Mouse (Mus musculus) adrenal gland, postnatal 10 days (tissue): ENCODE results near the gene St8sia1. TPM values are rescaled to one million over a fixed set of nuclear protein-coding genes. Genes with fewer than 3 reads are reported as not detected.

Experiments used
- DNase-seq: peaks from one replicate; pipeline ENCODE4 v3.0.0; 2021; ENCODE audit warnings: mixed read lengths
- total RNA-seq, 2 experiments: library from RNA; stranded (reverse); gene quantifications; 2 replicates each; pipeline ENCODE4 v1.2.3; 2021

Gene St8sia1
- total RNA-seq, 2 experiments from 2014 or later: 1.7 to 2.5 TPM

DNA sequence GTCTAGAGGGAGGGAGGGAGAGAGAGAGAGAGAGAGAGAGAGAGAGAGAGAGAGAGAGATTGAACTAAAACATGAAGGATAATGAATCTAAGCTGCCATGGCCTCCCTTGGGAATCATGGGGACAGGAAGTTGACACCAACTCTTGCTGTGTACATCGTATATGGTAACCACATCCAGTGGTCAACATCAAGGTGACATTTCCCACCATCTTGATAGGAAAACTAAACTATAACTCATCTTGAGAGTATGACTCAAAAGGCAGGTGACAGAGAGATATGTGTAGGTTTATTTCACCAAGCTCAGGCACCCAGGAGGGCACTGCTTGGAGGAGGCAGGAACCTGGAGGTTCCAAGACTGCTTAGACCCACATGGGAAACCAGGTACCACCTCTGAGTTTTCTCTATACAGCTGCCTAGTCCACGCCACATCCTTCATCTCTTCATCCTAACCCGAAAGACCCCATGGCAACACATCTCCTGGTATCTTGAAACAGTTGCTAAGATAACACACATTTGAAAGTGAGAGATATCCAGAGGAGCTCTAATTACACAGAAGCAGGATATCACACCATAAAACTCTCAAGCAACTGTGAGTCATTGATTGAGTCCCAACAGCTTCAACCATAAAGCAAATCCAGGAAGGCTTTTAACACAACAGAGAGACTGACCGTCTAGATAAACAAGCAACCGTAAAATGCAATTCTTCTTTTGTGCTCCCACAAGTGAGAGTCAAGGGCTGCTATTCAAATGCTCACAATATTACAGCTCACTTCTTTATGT, 141.1 kb downstream of the St8sia1 start:
- no peak for DNase-seq

DNA sequence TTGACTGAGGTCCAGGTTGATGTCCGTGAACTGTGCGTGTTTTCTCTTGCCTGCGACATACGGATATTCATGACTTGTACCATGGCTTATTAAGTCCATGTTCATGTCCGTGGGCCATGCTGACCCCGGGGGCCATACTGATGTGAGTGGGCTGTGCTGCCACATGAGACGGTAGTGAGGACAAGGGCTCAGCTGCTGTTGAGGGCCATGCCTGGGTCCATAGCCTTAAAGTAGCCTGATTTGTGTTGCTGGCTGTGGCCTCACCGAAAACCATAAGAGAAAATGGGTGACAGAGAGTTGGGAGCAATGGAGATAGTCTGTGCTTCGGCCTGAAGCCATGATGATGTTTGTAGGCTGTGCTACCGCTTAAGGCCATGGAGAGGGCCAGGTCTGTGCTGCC, 145.9 kb downstream of the St8sia1 start:
- no peak for DNase-seq

DNA sequence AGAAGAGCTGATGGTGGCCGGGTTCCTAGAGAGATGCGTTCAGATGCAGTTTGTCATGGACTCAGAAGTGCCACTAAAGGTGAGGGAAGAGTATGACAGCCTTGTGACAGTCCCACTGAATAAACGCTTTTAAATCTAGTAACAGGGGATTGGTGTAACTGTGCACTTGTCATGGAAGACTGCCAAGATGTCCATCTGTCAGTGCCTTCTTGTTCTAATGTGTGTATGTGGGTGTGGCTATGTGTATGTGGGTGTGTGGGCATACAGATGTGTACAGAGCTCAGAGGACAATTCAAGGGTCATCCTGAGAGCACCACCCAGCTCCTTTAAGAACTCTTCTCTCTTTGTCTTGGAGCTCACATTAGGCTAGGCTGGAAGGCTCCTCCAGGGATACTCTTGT, 148.7 kb downstream of the St8sia1 start:
- no peak for DNase-seq

DNA sequence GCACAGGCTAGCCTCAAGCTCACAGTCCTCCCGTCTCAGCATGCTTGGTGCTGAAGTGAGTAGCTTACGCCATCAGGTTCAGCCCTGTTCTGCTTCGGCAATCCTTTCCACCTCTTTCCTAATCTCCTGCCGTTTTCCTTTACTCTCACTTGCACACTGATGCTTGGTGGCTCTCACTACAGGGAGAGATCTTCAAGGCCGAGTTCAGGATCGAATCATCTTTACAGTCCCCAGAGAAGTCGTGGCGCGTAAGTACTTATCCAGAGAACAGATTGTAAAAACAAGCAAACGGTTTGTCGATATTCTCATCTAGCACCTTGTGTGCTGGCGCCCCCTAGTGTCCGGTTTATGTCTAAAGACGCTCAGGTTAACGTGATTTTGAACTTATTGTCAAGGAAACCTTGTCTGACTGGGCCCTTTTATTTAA, 149.7 kb downstream of the St8sia1 start:
- peak; percentile 88 for DNase-seq

DNA sequence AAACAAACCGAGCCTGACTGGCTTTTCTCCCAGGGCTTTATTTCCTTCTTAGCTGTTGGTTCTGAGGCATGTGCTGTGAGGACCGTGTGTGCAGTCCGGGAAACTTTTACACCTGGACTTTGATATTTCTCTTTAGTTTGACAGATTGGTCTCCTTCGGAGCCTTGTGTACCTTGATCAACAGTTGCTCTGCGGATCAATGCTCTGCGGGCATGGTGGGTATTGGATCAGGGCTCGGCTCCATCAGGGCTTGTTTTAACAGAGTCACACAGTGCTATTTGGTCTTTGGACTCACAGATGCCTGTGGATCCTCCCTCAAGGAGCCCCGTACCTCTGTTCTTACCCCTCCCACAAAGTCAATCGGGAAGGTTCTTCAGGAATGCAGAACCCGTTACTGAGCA, 150.2 kb downstream of the St8sia1 start:
- DNase-seq: no peak

DNA sequence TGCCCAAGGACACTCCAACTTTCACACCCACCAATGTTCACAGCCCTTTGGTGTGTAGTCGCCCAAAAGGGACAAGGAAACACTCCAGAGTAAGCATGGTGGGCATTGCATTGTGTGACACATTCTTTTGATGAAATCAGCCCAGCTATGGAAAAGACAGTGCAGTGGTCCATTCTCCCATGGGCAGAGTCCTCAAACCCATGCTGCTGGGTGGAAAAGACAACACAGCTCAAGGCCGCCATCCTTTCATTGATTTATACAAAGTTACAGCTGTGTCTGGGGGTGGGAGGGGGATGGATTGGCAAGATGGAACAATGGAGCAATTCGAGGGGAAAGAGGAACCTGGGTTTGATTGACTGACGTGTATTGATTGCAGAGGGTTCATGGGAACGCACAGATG, 151.3 kb downstream of the St8sia1 start:
- no peak for DNase-seq

DNA sequence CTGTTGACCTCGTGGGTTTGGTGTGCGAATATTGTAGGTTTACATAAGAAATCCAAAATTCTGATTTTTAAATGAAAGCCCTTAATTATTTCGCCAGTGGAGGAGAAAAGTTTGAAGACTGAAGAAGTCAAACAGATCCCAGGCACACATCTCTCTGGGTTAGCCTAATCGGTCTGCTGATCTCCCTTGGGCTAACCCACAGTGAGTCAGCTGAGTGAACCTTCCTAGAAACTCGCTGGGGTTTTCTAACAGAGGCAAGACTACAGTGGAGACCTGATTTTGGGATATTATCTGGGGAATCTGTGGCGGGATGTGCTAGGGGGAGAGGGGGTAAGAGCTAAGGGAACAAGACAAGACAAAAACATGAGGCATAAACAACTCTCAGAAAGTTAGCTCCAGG, 154.0 kb downstream of the St8sia1 start:
- no peak for DNase-seq

DNA sequence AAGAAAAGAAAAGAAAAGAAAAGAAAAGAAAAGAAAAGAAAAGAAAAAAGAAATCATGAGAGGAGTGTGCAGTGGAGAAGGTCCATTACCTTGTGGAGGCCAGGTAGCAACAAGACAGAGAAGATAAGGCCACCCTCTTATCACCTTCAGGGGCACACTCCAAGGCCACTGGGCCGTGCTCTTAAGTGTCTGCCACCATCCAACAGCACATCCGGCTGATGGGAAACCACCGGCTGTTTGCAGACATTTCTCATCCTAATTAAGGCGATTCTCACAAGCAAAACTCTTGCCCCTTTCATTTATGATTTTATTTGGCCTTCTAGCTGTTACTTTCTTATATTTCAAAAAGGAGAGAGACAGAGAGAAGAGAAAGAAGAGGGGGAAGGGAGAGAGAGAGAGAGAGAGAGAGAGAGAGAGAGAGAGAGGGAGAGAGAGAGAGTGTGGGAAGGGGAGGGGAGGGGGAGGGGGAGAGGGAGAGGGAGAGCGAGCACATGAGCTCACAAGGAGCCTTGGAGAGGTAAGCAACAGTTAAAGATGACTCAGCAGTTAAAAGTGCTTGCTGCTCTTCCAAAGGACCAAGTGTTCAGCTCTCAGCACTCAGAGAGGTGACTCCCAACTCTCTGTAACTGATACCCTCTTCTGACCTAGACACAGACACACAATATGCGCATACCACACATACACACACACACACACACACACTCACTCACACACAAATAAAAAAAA, 154.7 kb downstream of the St8sia1 start:
- DNase-seq: no peak

DNA sequence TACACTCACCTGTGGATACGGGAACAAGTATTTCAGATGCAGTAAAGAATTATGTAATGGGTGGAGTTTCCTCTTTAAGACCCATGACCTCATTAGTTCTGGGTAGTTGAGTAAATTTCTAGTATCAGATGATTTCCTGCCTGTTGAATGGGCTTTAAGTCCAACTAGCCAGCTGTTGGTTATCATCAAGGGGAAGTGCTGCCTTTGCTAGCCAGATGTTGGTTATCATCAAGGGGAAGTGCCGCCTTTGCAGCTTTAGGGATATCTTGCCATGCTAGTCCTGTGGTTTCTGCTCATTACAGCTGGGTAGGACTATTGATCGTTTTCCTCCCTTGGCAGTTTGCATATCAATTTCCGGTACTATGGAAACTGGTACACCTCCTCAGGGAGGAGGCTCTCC, 157.9 kb downstream of the St8sia1 start:
- DNase-seq: no peak

DNA sequence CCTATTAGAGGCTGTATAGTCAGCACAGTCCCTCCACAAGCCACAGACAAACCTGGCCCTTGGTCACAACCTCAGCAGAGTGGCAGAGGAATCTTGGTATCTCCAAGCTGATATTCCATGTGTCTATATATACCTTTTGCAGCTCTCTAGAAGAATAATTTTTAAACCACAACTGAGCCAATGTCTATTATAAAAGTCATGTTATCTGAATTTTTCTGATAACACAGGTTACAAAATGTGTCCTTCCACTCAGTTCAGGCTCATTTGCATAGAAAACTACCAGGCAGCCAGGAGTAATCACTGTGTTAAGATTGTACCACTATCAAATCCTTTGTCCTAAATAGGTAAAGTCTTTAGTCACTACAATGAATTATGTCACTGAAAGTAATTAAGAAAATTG, 159.8 kb downstream of the St8sia1 start, which contains the start of gene Sult6b2:
Gene Sult6b2, minus strand, starts transcription at position 101 of the 400 bp plus-strand sequence.
- DNase-seq: no peak

DNA sequence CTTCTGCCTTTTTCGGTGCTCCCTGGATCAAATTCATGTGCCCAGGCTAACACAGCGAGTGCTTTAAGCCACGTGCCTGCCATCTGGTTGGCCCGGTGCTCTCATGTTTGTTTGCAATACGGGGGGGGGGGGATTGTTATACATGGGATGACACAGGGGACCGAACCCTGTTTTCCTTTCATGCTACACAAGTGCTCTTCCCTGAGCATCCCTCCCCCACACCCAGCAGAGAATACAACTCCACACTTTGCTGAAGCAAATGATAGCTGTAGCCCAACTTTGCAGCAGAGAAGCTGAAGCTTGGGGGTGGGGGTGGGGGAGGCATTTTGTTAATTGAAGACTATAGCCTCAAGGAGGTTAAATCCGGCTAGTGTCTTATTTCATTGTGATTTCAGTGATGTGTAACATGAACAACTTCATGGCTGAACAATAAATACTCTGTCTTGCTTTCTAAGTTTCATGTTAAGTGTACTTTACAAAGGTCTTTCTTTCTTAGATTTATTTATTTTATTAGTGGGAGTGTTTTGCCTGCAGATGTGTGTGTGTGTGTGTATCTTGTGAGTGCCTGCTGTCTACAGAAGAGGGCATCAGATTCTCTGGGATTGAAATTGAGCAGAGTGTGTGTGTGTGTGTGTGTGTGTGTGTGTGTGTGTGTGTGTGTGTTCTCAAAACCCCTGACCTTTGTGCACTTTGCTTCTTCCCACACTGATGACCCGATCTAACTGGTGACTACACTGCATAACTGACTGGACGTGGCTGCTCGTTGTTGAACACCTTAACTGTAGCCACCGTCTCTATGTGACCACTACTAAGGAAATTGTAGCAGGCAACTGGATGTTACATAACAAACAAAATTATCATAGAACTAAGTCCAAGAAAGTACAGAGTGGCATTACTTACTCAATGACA, 161.4 kb downstream of the St8sia1 start:
- DNase-seq: no peak

DNA sequence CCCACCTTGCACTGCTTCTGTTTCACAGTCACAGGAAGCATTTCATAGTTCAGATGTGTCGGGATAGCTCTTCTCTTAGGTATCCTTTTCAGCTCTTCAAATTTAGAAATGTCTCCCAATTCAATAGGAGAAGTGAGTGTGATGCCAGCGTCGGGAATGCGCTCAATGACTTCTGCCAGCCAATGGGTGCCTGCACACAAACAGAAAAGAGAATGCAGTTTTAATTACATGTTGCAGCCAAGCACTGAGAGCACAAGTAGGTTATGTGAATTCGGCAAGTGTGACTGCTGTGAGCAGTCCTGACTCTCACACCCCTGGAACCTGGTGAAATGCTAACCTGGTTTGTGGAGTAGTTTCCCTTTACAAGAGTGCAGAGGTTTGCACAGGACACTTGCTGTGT, 162.6 kb downstream of the St8sia1 start:
- DNase-seq: no peak

DNA sequence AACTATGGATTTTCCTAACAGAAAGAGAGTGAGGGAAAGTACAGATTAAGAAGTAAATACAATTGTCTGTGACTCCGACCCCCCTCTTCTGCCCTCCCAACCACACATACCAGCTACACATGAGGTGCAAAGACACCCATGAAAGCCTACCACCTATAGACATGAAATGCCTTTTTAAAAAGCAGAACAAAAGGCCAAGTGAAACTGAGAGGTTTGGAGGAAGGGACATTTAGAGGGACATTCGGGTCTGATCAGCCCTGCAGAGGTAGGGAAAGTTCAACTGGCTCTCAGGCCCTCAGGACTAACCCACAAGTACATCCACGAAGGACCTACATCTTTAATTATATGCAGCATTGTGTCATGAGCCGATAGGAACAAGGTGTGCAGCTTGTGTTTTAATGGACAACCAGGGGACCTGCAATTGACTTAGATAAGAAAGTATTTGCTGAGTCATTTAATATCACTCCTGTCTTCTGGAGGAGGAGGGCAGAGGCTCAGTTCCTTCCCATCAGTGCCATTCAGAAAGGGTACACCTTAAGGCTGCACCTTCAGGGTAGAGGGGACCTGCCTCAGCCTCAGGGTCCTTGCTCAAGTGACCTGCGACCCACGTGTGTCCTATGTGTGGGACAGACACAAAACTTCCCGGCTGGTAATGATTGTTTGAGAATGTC, 164.4 kb downstream of the St8sia1 start:
- DNase-seq: no peak

DNA sequence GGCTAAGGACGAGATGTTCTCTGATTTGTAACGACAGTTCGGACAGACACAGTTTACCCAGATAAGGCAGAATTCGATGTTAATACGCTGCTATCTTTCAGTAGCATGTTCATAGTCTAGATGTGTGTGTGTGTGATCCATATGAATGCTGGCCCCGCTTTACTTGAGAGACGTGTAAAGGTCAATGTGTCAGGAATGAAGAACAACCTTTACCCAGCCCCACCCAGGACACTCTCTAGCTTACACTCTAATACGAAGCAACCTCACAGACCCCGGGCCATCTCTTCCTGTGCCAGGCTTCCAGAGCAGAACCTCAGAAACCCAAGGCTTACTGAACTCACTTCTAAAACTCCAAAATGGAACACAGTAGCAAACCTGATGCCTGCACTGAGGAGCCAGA, 165.4 kb downstream of the St8sia1 start:
- DNase-seq: no peak

DNA sequence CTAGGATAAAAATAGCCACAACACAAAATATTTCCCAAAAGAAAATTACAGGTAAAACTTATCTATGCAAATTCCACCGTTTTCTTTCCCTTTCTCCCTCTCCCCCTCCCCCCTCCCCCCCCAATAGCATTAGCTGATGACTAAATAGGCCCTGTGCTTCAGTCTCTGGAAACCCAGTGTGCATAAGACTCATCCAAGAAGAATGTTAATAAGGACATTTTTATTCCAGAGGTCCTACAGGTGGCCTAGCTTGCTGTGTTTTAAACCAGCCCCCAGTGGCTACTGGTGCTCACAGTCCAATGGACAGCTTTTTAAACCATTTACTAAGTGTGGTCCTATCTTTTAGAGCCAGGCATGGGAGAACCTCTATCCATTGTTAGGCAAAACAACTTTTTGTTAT, 166.3 kb downstream of the St8sia1 start:
- DNase-seq: no peak

DNA sequence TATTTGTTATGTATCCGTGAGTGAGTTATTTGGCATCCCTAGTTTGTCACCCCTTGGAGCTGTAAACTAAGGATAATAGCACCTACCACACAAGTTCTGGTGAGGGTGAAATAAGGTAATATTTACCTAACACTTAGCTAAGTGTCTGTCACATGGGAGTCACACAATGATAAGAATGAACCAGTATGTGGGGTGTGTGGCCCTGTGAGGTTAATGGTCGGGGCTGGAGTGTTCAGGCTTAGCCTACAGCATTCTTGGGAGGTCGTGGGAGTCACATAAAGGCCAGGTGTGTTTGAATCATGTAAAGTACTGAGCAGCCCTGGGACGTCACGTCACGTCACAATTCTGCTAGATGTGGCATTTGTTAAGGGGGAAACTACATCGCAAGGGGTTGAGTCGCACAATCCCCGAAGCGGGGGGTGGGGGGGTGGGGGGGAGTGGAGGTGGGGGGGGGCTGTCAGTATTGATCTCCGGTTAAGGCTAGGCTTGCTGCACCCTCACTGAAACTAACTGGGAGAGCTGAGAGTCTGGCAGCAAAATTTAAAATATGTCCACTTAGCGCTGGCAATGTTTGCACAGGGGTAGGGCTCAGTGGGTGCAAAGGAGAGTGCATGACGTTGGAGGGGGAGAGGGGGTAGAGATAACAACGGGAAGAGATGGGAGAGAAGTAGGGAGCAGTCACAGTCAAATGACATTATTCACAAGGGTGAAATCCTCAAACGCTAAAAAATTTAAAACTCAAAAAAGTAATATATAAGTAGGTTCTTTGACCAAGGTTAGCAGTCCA, 168.4 kb downstream of the St8sia1 start:
- no peak for DNase-seq

DNA sequence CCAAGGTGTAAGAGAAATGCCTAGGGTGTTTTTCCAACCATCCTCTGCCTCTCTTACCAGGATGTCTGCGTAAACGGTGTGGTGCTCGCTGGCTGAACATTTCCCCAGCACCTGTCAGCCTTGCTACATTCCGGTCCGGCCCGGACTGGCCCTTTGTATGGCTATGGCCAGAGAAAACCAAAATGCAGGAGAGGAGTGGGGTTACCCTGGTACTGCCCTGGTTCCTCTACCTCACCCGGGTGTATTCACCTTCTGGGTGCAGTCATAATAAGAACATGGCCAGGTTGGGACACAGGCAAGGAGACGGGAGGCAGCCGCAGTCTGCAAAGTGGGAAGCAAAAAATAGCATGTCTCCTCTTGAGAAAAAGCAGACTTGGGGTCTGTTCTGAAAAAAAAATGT, 169.2 kb downstream of the St8sia1 start:
- DNase-seq: no peak

DNA sequence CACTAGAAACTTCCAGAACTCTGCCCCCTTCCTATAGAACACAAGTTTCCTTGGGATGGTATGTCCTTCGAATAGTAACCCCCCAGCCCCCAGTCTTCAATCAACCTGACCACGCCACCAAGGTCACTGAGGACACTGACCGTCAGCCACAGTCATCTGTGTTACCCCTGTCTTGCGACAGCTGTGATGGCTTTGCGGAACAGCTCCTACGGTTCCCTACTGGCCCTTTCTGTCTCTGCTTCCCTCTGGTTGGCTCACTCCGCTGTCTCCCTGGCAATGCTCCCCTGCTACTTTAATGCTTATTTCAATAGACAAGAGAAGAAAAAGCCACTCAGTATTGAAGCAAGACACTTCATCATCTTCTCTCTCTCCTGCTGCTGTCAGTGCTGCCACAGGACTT, 170.8 kb downstream of the St8sia1 start:
- DNase-seq: peak; percentile 8

DNA sequence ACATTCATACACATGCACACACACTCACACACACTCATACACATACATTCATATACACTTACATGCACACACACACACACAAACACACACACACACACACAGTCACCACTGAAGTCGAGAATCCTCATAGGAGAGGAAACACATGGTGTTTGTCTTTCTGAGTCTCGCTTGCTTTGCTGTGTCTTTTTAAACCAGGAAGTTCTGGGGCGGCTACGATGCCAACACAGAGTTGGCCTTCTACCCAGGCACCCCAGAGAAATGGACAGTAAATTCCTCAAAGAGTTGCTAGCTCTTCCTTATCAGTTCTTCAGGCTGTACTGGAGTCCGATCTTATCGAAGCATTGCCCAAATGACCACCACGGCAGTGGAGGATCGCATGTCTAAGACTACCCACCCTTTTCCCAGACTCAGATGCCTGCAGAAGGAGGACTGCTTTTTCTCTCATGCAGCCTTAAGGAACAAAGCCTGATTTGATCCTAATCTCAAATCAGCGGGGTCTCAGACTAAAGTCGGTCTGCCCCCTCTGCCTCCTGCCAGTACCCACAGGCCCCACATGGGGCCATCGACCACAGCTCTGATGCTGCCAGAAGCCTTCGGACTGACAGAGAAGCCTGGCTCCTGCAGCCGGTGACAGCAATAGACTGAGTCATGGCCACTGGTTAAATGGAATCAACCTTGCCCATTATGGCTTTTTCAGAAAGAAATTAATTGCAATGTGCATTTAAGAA, 171.8 kb downstream of the St8sia1 start:
- no peak for DNase-seq

DNA sequence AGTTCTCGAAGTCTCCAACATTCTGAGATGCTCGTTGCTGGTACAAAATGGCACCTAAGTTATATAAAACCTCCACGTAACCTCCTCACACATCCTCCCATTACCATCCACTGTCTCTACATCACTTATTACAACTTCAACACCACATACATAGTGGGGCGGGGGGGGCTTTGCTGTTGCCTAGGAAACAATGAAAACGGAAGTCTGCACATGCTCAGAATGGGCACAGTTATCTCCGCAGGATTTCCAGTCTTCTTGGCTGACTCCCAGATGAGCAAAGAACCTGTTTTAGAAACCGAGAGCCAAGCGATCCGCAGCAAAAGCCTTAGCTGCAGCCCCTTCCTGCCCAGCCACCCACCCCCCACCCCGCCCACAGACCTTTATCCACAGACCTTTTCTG, 174.5 kb downstream of the St8sia1 start:
- DNase-seq: no peak
